Mouse (Mus musculus) limb, embryonic 14.5 days (tissue): ENCODE results near the gene Bhmt. TPM values are rescaled to one million over a fixed set of nuclear protein-coding genes. Genes with fewer than 3 reads are reported as not detected.
"Not testable (repeated sequence)": the region's sequence is repeated elsewhere in the genome, so short reads cannot be mapped to it uniquely, and the experiment has no call there.

Source experiments
- ATAC-seq: fragments of 200-750 bp; cut with Nextera tagmentation; 2 replicates; pipeline ENCODE4 v1.8.0; 2017; ENCODE audit warnings: low read depth, moderate number of reproducible peaks, moderate TSS enrichment; ENCODE audit not compliant: low FRiP score
- DNase-seq: peaks from one replicate; pipeline ENCODE4 v3.0.0-alpha.2; 2015; ENCODE audit warnings: low spot score
- H3K27ac ChIP-seq: fragments of 300-500 bp; sonication (generic); replicated peaks from 2 replicates; pipeline ENCODE4 v1.5.1; 2014; ENCODE audit warnings: low read depth, mild to moderate bottlenecking, low read length, moderate library complexity, mixed read lengths
- H3K27me3 ChIP-seq: fragments of 300-500 bp; sonication (generic); 2 replicates; pipeline ENCODE4 v1.6.1; 2014; ENCODE audit warnings: low read length, mixed read lengths; ENCODE audit not compliant: control insufficient read depth, insufficient read depth
- H3K36me3 ChIP-seq: fragments of 300-500 bp; sonication (generic); 2 replicates; pipeline ENCODE4 v1.6.1; 2014; ENCODE audit warnings: mild to moderate bottlenecking, low read length, moderate library complexity, mixed read lengths; ENCODE audit not compliant: control insufficient read depth, insufficient read depth
- H3K4me1 ChIP-seq: fragments of 300-500 bp; sonication (generic); 2 replicates; pipeline ENCODE4 v1.6.1; 2014; ENCODE audit warnings: antibody characterized with exemption, low read length, mixed read lengths; ENCODE audit not compliant: control insufficient read depth, insufficient read depth
- H3K4me2 ChIP-seq: fragments of 300-500 bp; sonication (generic); replicated peaks from 2 replicates; pipeline ENCODE4 v1.6.1; 2014; ENCODE audit warnings: low read depth, mild to moderate bottlenecking, low read length, moderate library complexity; ENCODE audit not compliant: severe bottlenecking
- H3K4me3 ChIP-seq: fragments of 300-500 bp; sonication (generic); replicated peaks from 2 replicates; pipeline ENCODE4 v1.5.1; 2014; ENCODE audit warnings: low read length
- H3K9ac ChIP-seq: fragments of 300-500 bp; sonication (generic); 2 replicates; pipeline ENCODE4 v1.6.1; 2014; ENCODE audit warnings: mild to moderate bottlenecking, low read depth, low read length, moderate library complexity; ENCODE audit not compliant: severe bottlenecking
- H3K9me3 ChIP-seq: fragments of 300-500 bp; sonication (generic); 2 replicates; pipeline ENCODE4 v1.6.1; 2016; ENCODE audit warnings: low read length; ENCODE audit not compliant: control insufficient read depth
- POLR2A ChIP-seq: fragments of 200-500 bp; IDR thresholded peaks from 2 replicates; pipeline ENCODE4 v1.8.0; 2012; ENCODE audit warnings: inconsistent platforms, mild to moderate bottlenecking, moderate library complexity, borderline replicate concordance; ENCODE audit not compliant: insufficient read depth, insufficient read length; ENCODE audit errors: extremely low read depth
- WGBS: fragments of 180-500 bp; shearing (Covaris S2); extraction: QIAGEN DNeasy Blood & Tissue Kit; methylation state at CpG from one replicate; pipeline ENCODE4 v1.1.7; 2014; 5-methylcytosine and 5-hydroxymethylcytosine counted together
- polyA plus RNA-seq, 2 experiments: library from polyadenylated mRNA; depleted of rRNA in 1 of 2; stranded (reverse) in 1 of 2; unstranded in 1 of 2; fragments of >200 nt; fragmentation: Nextera tagmentation in 1 of 2; extraction: Ambion mirVana in 1 of 2; gene quantifications; 2 replicates each; pipeline versions ENCODE4 v1.2.1 to v1.2.3; 2012 to 2014

Gene Bhmt
- polyA plus RNA-seq, 2 experiments = 0.05 TPM; not detected in 1

DNA sequence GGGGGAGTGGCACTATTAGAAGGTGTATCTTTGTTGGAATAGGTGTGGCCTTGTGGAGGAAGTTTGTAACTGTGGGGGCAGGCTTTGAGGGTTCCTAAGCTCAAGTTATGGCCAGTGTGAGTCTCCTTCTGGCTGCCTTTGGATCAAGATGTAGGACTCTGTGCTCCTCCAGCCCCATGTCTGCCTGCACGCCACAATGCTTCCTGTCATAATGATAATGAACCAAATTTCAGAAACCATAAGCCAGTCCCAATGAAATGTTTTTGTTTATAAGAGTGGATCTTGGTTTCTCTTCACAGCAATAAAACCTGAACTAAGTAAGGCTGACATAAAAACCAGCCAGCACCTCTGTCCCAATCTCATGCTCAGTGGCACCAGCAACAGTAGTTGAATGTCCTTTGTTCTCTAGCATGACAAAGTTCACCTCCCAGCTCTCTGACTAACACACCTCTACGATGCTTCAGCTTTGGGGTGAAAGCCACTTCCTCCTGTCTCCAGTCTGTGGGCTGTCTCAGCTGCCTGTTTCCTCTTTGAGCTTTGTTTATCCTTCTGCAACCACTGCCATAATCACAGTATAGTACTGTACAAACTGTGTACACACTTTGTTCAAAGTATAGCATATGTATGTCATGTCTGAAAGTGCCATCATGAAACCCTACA is 44.6 kb downstream of the Bhmt start:
- Histone ChIP-seq H3K4me3 (no peak overlapping the region), H3K27me3 (no peaks in the 10 kb centered on the region), H3K4me2 (no peak overlapping the region), H3K4me1 (no peaks in the 10 kb centered on the region), H3K9ac (no peak overlapping the region), H3K27ac (no peak overlapping the region), H3K9me3 (no peaks in the 10 kb centered on the region), H3K36me3 (no peaks in the 10 kb centered on the region)
- DNase-seq = no peak
- ATAC-seq = no peak
- 85% methylated on average over 2 of the region's 2 CpGs for WGBS
- no peak for TF ChIP-seq POLR2A

DNA sequence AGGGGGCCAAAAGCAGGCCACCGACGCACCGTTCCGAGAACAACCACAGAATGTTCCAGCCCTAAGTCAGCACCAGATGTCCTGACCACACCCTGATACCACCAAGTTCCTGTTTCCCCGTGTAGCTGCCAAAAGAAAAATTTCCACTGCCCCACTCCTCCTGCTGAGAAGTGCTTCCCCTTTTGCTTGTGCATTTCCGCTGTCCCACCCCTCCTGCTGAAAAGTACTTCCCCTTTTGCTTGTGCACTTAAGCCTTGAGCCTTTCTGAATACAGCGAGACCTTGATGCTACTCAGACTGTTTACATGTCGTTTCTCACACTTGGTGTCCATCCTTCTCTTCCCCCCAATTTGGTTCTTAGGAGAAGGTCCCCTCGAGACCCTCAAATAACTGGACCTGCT is 55.2 kb downstream of the Bhmt start:
- not testable (repeated sequence) for H3K4me3 ChIP-seq, H3K9ac ChIP-seq, H3K27ac ChIP-seq, ATAC-seq, H3K4me2 ChIP-seq, DNase-seq, H3K9me3 ChIP-seq, H3K27me3 ChIP-seq, H3K4me1 ChIP-seq, H3K36me3 ChIP-seq
- 86% methylated on average over 9 of the region's 9 CpGs for WGBS

DNA sequence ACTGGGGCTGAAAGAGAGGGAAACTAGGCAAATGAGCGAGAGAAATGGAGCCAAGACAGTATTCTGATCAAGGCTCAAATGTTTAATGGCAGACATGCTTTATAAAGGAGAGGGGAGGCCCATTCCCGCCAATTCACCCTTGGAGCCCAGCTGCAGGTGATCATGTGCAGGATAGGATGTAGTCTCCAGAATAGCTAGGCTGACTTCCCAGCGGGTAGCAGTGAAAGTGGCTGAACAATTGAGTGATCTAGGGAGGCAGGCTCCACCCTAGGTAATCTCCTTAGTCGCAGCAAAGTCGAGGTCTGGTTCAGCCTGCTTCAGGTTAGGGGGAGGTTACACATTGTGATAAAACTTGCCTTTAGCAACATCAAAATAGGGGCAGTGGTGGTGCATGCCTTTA is 57.3 kb downstream of the Bhmt start:
- Histone ChIP-seq H3K27ac (no peak overlapping the region), H3K4me2 (no peak overlapping the region), H3K4me3 (no peak overlapping the region), H3K36me3 (no peaks in the 10 kb centered on the region), H3K4me1 (no peaks in the 10 kb centered on the region), H3K9me3 (0 out of 2 replicates have a peak, but pooled peaks cover 2% of the 10 kb centered on the region), H3K27me3 (no peaks in the 10 kb centered on the region), H3K9ac (no peak overlapping the region)
- DNase-seq (no peak), ATAC-seq (no peak)
- WGBS = 84% methylated on average over 5 of the region's 5 CpGs
- no peak for TF ChIP-seq POLR2A

DNA sequence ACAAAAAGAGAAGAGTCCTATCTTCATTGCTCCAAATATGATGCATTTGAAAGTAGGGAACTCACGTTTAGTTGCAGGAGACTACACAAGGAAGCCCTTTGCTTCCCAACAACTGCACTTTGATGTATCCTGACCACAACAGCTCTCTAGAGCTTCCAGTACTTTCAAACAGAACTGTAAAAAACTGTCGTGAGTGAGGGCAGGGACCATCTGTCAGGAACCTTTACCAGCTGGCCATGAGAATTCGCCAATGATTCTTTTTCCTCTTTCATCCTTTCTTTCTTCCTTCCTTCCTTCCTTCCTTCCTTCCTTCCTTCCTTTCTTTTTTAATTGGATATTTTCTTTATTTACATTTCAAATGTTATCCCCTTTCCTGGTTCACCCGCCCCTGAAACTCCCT is 68.1 kb downstream of the Bhmt start:
- no peak overlapping the region for H3K4me3 ChIP-seq
- no peak for ATAC-seq
- H3K4me2 ChIP-seq = no peak overlapping the region
- H3K4me1 ChIP-seq = no peaks in the 10 kb centered on the region
- H3K27me3 ChIP-seq = no peaks in the 10 kb centered on the region
- H3K9me3 ChIP-seq = no peaks in the 10 kb centered on the region
- H3K9ac ChIP-seq = no peak overlapping the region
- H3K36me3 ChIP-seq = no peaks in the 10 kb centered on the region
- DNase-seq = no peak
- 60% methylated on average over 4 of the region's 4 CpGs for WGBS
- no peak overlapping the region for H3K27ac ChIP-seq
- TF ChIP-seq POLR2A = no peak

Other genes with a start within 250 kb of the Bhmt start
- 8.3 and 8.4 TPM in 2 replicates for gene Jmy, start 138.2 kb downstream of the Bhmt start, polyA plus RNA-seq (2012; rRNA removed)
- gene Jmy, start 138.2 kb downstream of the Bhmt start, polyA plus RNA-seq (2014; fragmentation: Nextera tagmentation; extraction: Ambion mirVana) = 6.5 and 7.7 TPM in 2 replicates
- 0.04 and 0.06 TPM in 2 replicates for gene Bhmt2, start 36.3 kb upstream of the Bhmt start, polyA plus RNA-seq (2012; rRNA removed)
- not detected in 2 replicates for gene Bhmt2, start 36.3 kb upstream of the Bhmt start, polyA plus RNA-seq (2014; fragmentation: Nextera tagmentation; extraction: Ambion mirVana)
- gene Dmgdh, start 36.5 kb upstream of the Bhmt start, polyA plus RNA-seq (2012; rRNA removed) = 0.05 and 0.12 TPM in 2 replicates
- gene Dmgdh, start 36.5 kb upstream of the Bhmt start, polyA plus RNA-seq (2014; fragmentation: Nextera tagmentation; extraction: Ambion mirVana) = 0.08 TPM in 1 of 2 replicates, not detected in the other
- gene Arsb, start 133.7 kb upstream of the Bhmt start, polyA plus RNA-seq (2012; rRNA removed) = 40.4 and 48.1 TPM in 2 replicates
- 21.0 and 21.9 TPM in 2 replicates for gene Arsb, start 133.7 kb upstream of the Bhmt start, polyA plus RNA-seq (2014; fragmentation: Nextera tagmentation; extraction: Ambion mirVana)